Mouse (Mus musculus) embryonic facial prominence, embryonic 12.5 days (tissue): Measurements from ENCODE around the gene Slc45a3. TPM values are rescaled to one million over a fixed set of nuclear protein-coding genes. Genes with fewer than 3 reads are reported as not detected.

Source experiments
- ATAC-seq: fragments of 200-750 bp; cut with Nextera tagmentation; 2 replicates; pipeline ENCODE4 v1.8.0; 2017; ENCODE audit not compliant: insufficient number of reproducible peaks, insufficient read depth, low FRiP score, low TSS enrichment
- H3K27ac ChIP-seq: fragments of 300-500 bp; sonication (generic); 2 replicates; pipeline ENCODE4 v1.5.1; 2016; ENCODE audit warnings: mild to moderate bottlenecking
- H3K27me3 ChIP-seq: fragments of 300-500 bp; sonication (generic); 2 replicates; pipeline ENCODE4 v1.6.1; 2016; ENCODE audit warnings: mild to moderate bottlenecking, moderate library complexity
- H3K36me3 ChIP-seq: fragments of 300-500 bp; sonication (generic); 2 replicates; pipeline ENCODE4 v1.6.1; 2016; ENCODE audit warnings: mild to moderate bottlenecking
- H3K4me1 ChIP-seq: fragments of 300-500 bp; sonication (generic); 2 replicates; pipeline ENCODE4 v1.6.1; 2016
- H3K4me2 ChIP-seq: fragments of 300-500 bp; sonication (generic); replicated peaks from 2 replicates; pipeline ENCODE4 v1.6.1; 2016; ENCODE audit warnings: mild to moderate bottlenecking, moderate library complexity
- H3K4me3 ChIP-seq: fragments of 300-500 bp; sonication (generic); 2 replicates; pipeline ENCODE4 v1.5.1; 2016; ENCODE audit warnings: mild to moderate bottlenecking
- H3K9ac ChIP-seq: fragments of 300-500 bp; sonication (generic); 2 replicates; pipeline ENCODE4 v1.6.1; 2016; ENCODE audit warnings: mild to moderate bottlenecking, moderate library complexity
- H3K9me3 ChIP-seq: fragments of 300-500 bp; sonication (generic); 2 replicates; pipeline ENCODE4 v1.6.1; 2016; ENCODE audit warnings: mild to moderate bottlenecking, moderate library complexity
- WGBS: fragments of 180-500 bp; shearing (Covaris S2); methylation state at CpG from one replicate; pipeline ENCODE4 v1.1.7; 2016; 5-methylcytosine and 5-hydroxymethylcytosine counted together
- polyA plus RNA-seq: library from polyadenylated mRNA; unstranded; fragments of >200 nt; fragmentation: Nextera tagmentation; extraction: Ambion mirVana; gene quantifications from 2 replicates; pipeline ENCODE4 v1.2.1, GENCODE M21; 2016

Gene Slc45a3
- polyA plus RNA-seq, 1 experiment from 2014 or later, result 3.8 TPM

GRCm38 (mm10) chr1:131968556-131968955, 5.8 kb downstream of the Slc45a3 start:
- 33% methylated on average over 3 of the region's 3 CpGs for WGBS
- Histone ChIP-seq H3K36me3 (no peaks in the 10 kb centered on the region), H3K4me2 (no peak overlapping the region), H3K27me3 (peaks cover 34% of the 10 kb centered on the region), H3K9ac (no peak overlapping the region), H3K4me3 (no peak overlapping the region), H3K9me3 (no peaks in the 10 kb centered on the region), H3K27ac (no peak overlapping the region), H3K4me1 (peaks cover 36% of the 10 kb centered on the region)
- no peak for ATAC-seq

GRCm38 (mm10) chr1:131968983-131969382, 6.2 kb downstream of the Slc45a3 start:
- Histone ChIP-seq H3K27ac (no peak overlapping the region), H3K9ac (no peak overlapping the region), H3K4me1 (peaks cover 33% of the 10 kb centered on the region), H3K9me3 (no peaks in the 10 kb centered on the region), H3K4me3 (no peak overlapping the region), H3K27me3 (peaks cover 33% of the 10 kb centered on the region), H3K4me2 (no peak overlapping the region), H3K36me3 (no peaks in the 10 kb centered on the region)
- ATAC-seq, result no peak
- 61% methylated on average over 6 of the region's 6 CpGs for WGBS

- peaks cover 33% of the 10 kb centered on the region for H3K4me1 ChIP-seq
- no peak for ATAC-seq
- H3K27me3 ChIP-seq, result peaks cover 24% of the 10 kb centered on the region
- H3K9me3 ChIP-seq, result no peaks in the 10 kb centered on the region
- no peak overlapping the region for H3K9ac ChIP-seq
- no peak overlapping the region for H3K4me2 ChIP-seq
- no peak overlapping the region for H3K4me3 ChIP-seq
- WGBS, result 47% methylated on average over 4 of the region's 4 CpGs
- no peak overlapping the region for H3K27ac ChIP-seq
- H3K36me3 ChIP-seq, result no peaks in the 10 kb centered on the region
Observed at GRCm38 (mm10) chr1:131969825-131970224, 7.1 kb downstream of the Slc45a3 start.

GRCm38 (mm10) chr1:131970322-131970660, 7.5 kb downstream of the Slc45a3 start:
- ATAC-seq, result no peak
- Histone ChIP-seq H3K27me3 (peaks cover 22% of the 10 kb centered on the region), H3K36me3 (no peaks in the 10 kb centered on the region), H3K27ac (peak overlapping the region; percentile 71; the same call in 1 of the 2 replicates), H3K4me2 (peak overlapping the region; percentile 31; the same call in 1 of the 2 replicates), H3K4me3 (no peak overlapping the region), H3K4me1 (peaks cover 33% of the 10 kb centered on the region), H3K9me3 (no peaks in the 10 kb centered on the region), H3K9ac (no peak overlapping the region)
- WGBS, result 43% methylated on average over 5 of the region's 5 CpGs

- WGBS, result 5% methylated on average over 16 of the region's 16 CpGs
- H3K4me2 ChIP-seq, result peak overlapping the region; percentile 31
- H3K4me3 ChIP-seq, result no peak overlapping the region
- no peaks in the 10 kb centered on the region for H3K36me3 ChIP-seq
- peak; percentile 19; the same call in 1 of the 2 replicates for ATAC-seq
- H3K4me1 ChIP-seq, result peaks cover 33% of the 10 kb centered on the region
- peak overlapping the region; percentile 25; the same call in 1 of the 2 replicates for H3K9ac ChIP-seq
- peak overlapping the region; percentile 71 for H3K27ac ChIP-seq
- H3K27me3 ChIP-seq, result peaks cover 22% of the 10 kb centered on the region
- no peaks in the 10 kb centered on the region for H3K9me3 ChIP-seq
Observed at GRCm38 (mm10) chr1:131970661-131971520, 8.1 kb downstream of the Slc45a3 start.

GRCm38 (mm10) chr1:131971771-131972497, 9.2 kb downstream of the Slc45a3 start:
- peaks cover 33% of the 10 kb centered on the region for H3K4me1 ChIP-seq
- H3K4me3 ChIP-seq, result no peak overlapping the region
- no peak overlapping the region for H3K4me2 ChIP-seq
- H3K9me3 ChIP-seq, result no peaks in the 10 kb centered on the region
- 13% methylated on average over 15 of the region's 15 CpGs for WGBS
- H3K27ac ChIP-seq, result peak overlapping the region; percentile 71; the same call in 1 of the 2 replicates
- H3K9ac ChIP-seq, result no peak overlapping the region
- H3K36me3 ChIP-seq, result no peaks in the 10 kb centered on the region
- 0 out of 2 replicates have a peak, but pooled peaks have one; percentile 18 for ATAC-seq
- peaks cover 15% of the 10 kb centered on the region; the same call in 1 of the 2 replicates for H3K27me3 ChIP-seq

- peaks cover 33% of the 10 kb centered on the region for H3K4me1 ChIP-seq
Observed at GRCm38 (mm10) chr1:131972498-131973334, 9.9 kb downstream of the Slc45a3 start.

GRCm38 (mm10) chr1:131973991-131974390, 11.2 kb downstream of the Slc45a3 start:
- H3K4me3 ChIP-seq, result no peak overlapping the region
- peaks cover 33% of the 10 kb centered on the region for H3K4me1 ChIP-seq
- H3K27me3 ChIP-seq, result peaks cover 10% of the 10 kb centered on the region; the same call in 1 of the 2 replicates
- H3K9ac ChIP-seq, result no peak overlapping the region
- no peaks in the 10 kb centered on the region for H3K9me3 ChIP-seq
- no peak for ATAC-seq
- H3K27ac ChIP-seq, result no peak overlapping the region
- H3K4me2 ChIP-seq, result no peak overlapping the region
- WGBS, result 77% methylated on average over 6 of the region's 6 CpGs
- no peaks in the 10 kb centered on the region for H3K36me3 ChIP-seq

More at GRCm38 (mm10) chr1:131972498-131973334, 9.9 kb downstream of the Slc45a3 start:
- no peak overlapping the region for H3K9ac ChIP-seq
- WGBS, result 20% methylated on average over 13 of the region's 13 CpGs
- H3K4me2 ChIP-seq, result no peak overlapping the region
- no peak overlapping the region for H3K27ac ChIP-seq
- no peak for ATAC-seq
- H3K9me3 ChIP-seq, result no peaks in the 10 kb centered on the region
- H3K36me3 ChIP-seq, result no peaks in the 10 kb centered on the region
- H3K27me3 ChIP-seq, result peaks cover 15% of the 10 kb centered on the region; the same call in 1 of the 2 replicates
- H3K4me3 ChIP-seq, result no peak overlapping the region

- H3K4me3 ChIP-seq, result no peak overlapping the region
- peaks cover 16% of the 10 kb centered on the region for H3K4me1 ChIP-seq
- H3K27ac ChIP-seq, result no peak overlapping the region
- H3K4me2 ChIP-seq, result no peak overlapping the region
- no peak overlapping the region for H3K9ac ChIP-seq
- no peaks in the 10 kb centered on the region for H3K36me3 ChIP-seq
- no peaks in the 10 kb centered on the region for H3K9me3 ChIP-seq
- 79% methylated on average over 5 of the region's 5 CpGs for WGBS
- peaks cover 7% of the 10 kb centered on the region; the same call in 1 of the 2 replicates for H3K27me3 ChIP-seq
- no peak for ATAC-seq
Observed at GRCm38 (mm10) chr1:131976886-131977285, 14.1 kb downstream of the Slc45a3 start.

GRCm38 (mm10) chr1:131980471-131980870, 17.7 kb downstream of the Slc45a3 start:
- no peaks in the 10 kb centered on the region for H3K9me3 ChIP-seq
- no peaks in the 10 kb centered on the region for H3K4me1 ChIP-seq
- no peak overlapping the region for H3K27ac ChIP-seq
- H3K36me3 ChIP-seq, result no peaks in the 10 kb centered on the region
- H3K4me3 ChIP-seq, result no peak overlapping the region
- no peak for ATAC-seq
- H3K9ac ChIP-seq, result no peak overlapping the region
- H3K27me3 ChIP-seq, result no peaks in the 10 kb centered on the region
- 17% methylated on average over 2 of the region's 2 CpGs for WGBS
- no peak overlapping the region for H3K4me2 ChIP-seq

- Histone ChIP-seq H3K4me2 (no peak overlapping the region), H3K27ac (no peak overlapping the region), H3K4me3 (no peak overlapping the region), H3K36me3 (no peaks in the 10 kb centered on the region), H3K9me3 (no peaks in the 10 kb centered on the region), H3K27me3 (no peaks in the 10 kb centered on the region), H3K4me1 (no peaks in the 10 kb centered on the region), H3K9ac (no peak overlapping the region)
- no peak for ATAC-seq
- WGBS, result 50% methylated on average over 12 of the region's 12 CpGs
Observed at GRCm38 (mm10) chr1:131981378-131982013, 18.7 kb downstream of the Slc45a3 start.
